Mouse (Mus musculus) CH12.LX (cell line): ENCODE results near the gene Slco1a1.

ENCODE experiments used
- CHD1 ChIP-seq: IDR thresholded peaks from 2 replicates; pipeline ENCODE4 v1.6.1; 2012; ENCODE audit warnings: low read depth, low read length, improper control_type of control experiment, inconsistent platforms
- CTCF ChIP-seq, 2 experiments: IDR thresholded peaks in 1 of 2; conservative IDR thresholded peaks in 1 of 2; 2 replicates each; pipeline ENCODE4 v1.5.1; 2011 to 2012; ENCODE audit warnings: low read depth in 2 of 2, low read length in 2 of 2, improper control_type of control experiment in 1 of 2, inconsistent platforms in 1 of 2, mild to moderate bottlenecking in 1 of 2, moderate library complexity in 1 of 2
- ELF1 ChIP-seq: IDR thresholded peaks from 2 replicates; pipeline ENCODE4 v1.6.1; 2014; ENCODE audit warnings: low read depth, mild to moderate bottlenecking, inconsistent platforms, low read length, improper control_type of control experiment
- EP300 ChIP-seq: IDR thresholded peaks from 2 replicates; pipeline ENCODE4 v1.6.1; 2011; ENCODE audit warnings: low read length, improper control_type of control experiment
- HCFC1 ChIP-seq: IDR thresholded peaks from 2 replicates; pipeline ENCODE4 v1.6.1; 2012; ENCODE audit warnings: low read depth, mild to moderate bottlenecking, inconsistent platforms, low read length, improper control_type of control experiment
- MEF2A ChIP-seq: IDR thresholded peaks from 2 replicates; pipeline ENCODE4 v1.6.1; 2014; ENCODE audit warnings: low read depth, mild to moderate bottlenecking, inconsistent platforms, low read length, improper control_type of control experiment, borderline replicate concordance
- POLR2A ChIP-seq: IDR thresholded peaks from 2 replicates; pipeline ENCODE4 v1.6.1; 2011; ENCODE audit warnings: low read depth, mild to moderate bottlenecking, improper control_type of control experiment, low read length
- TBP ChIP-seq: conservative IDR thresholded peaks from 2 replicates; pipeline ENCODE4 v1.6.1; 2011; ENCODE audit warnings: low read depth, low read length, improper control_type of control experiment
- USF1 ChIP-seq: IDR thresholded peaks from 2 replicates; pipeline ENCODE4 v1.6.1; 2014; ENCODE audit warnings: low read depth, mild to moderate bottlenecking, inconsistent platforms, low read length, improper control_type of control experiment
- ZNF384 ChIP-seq: IDR thresholded peaks from 2 replicates; pipeline ENCODE4 v1.6.1; 2012; ENCODE audit warnings: low read depth, low read length, improper control_type of control experiment, inconsistent platforms

- no peak for TF ChIP-seq CTCF (conservative IDR thresholded peaks at IDR 0.05 in 1 of 2, IDR thresholded peaks at IDR 0.05 in 1 of 2; ENCODE audit: low read depth in 2 of 2, low read length in 2 of 2)
- TF ChIP-seq USF1 = no peak
- TF ChIP-seq TBP = no peak
- TF ChIP-seq POLR2A = no peak
- no peak for TF ChIP-seq HCFC1
- TF ChIP-seq EP300 = no peak
- TF ChIP-seq ELF1 = no peak
- TF ChIP-seq ZNF384 = no peak
- TF ChIP-seq CHD1 = no peak
- TF ChIP-seq MEF2A = no peak
Observed at GRCm38 (mm10) chr6:141986772-141987171, 40.0 kb upstream of the Slco1a1 start.
